Mouse (Mus musculus): ENCODE data around the gene Rbfox3.

The Rbfox3 gene

DNA sequence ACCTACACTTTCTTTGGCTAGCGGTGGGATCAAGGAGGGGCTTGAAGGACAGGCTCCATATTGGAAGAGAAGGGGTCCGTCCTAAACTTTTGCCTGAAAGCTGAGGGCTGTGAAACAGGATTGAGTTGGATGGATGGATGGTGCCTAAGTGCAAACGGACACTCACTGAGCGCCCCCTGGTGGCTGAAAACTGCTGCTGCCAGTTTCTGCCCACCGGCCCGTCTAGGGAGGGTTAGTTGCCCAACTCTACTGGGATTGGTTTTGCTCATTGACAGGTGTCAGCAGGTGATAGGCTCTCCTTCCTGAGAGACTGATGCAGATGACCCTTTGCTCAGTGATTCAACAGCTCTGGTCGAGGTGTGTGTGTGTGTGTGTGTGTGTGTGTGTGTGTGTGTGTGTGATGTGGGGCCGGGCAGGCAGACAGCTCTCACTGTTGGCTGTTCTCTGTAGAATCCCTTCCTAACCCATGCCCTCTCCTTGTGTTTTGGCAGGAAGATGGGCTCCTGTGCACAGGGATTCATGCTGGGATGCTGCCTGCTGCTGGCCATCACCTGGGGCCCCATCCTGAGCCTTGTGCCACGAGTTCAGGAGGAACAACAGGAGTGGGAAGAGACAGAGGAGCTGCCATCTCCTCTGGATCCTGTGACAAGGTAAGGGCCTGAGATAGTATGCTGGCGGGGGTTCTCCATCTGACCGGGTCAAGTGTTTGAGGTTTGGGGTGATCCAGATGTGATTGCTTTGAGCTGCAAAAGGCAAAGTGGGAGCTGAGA, 468.0 kb downstream of the Rbfox3 start:
- peak; percentile 59 to 61 for DNase-seq (ENCODE audit: low spot score in 2 of 2)

- no peak for DNase-seq (ENCODE audit: low spot score in 2 of 2)
Observed at GRCm38 (mm10) chr11:118442691-118443090, 468.7 kb downstream of the Rbfox3 start.
